Mouse (Mus musculus): Measurements from ENCODE around the gene Hfe2. TPM values are rescaled to one million over a fixed set of nuclear protein-coding genes. Genes with fewer than 3 reads are reported as not detected.

Gene Hfe2
- polyA plus RNA-seq, 2 experiments, result 3.8 to 4.3 TPM

GRCm38 (mm10) chr3:96568605-96569004 lies 43.6 kb downstream of the Hfe2 start:
- Histone ChIP-seq H3K9me3 (ENCODE audit: control insufficient read depth, low read length) (no peaks in the 10 kb centered on the region), H3K36me3 (replicated peaks; ENCODE audit: control insufficient read depth, insufficient read depth, low read depth) (no peaks in the 10 kb centered on the region), H3K4me2 (ENCODE audit: low read depth) (no peak overlapping the region), H3K4me1 (replicated peaks; ENCODE audit: control insufficient read depth in 2 of 2, insufficient read depth in 2 of 2, low read length in 1 of 2) (peaks cover 8 to 35% of the 10 kb centered on the region in 2 experiments; a peak in 3 of 4 replicates), H3K27me3 (ENCODE audit: control insufficient read depth, insufficient read depth, low read length) (no peaks in the 10 kb centered on the region), H3K27ac (no peak overlapping the region), H3K4me3 (ENCODE audit: insufficient read depth in 1 of 2, low read depth in 2 of 2, low read length in 2 of 2) (no peak overlapping the region), H3K9ac (replicated peaks) (no peak overlapping the region)
- DNase-seq (ENCODE audit: low read depth in 3 of 3, low spot score in 3 of 3) (no peak), ATAC-seq (ENCODE audit: insufficient read depth) (no peak)
- TF ChIP-seq EP300 (IDR thresholded peaks at IDR 0.05; ENCODE audit: low read depth) (no peak), CTCF (IDR thresholded peaks at IDR 0.05; ENCODE audit: low read depth) (no peak)
- 68% methylated on average over 8 of the region's 8 CpGs for WGBS (ENCODE audit: insufficient replicate concordance)

GRCm38 (mm10) chr3:96569506-96569905 lies 44.5 kb downstream of the Hfe2 start:
- H3K9ac ChIP-seq (replicated peaks), result no peak overlapping the region
- DNase-seq (ENCODE audit: low read depth in 3 of 3, low spot score in 3 of 3) (no peak), ATAC-seq (ENCODE audit: insufficient read depth) (no peak)
- no peaks in the 10 kb centered on the region for H3K27me3 ChIP-seq (ENCODE audit: control insufficient read depth, insufficient read depth, low read length)
- no peak overlapping the region for H3K4me2 ChIP-seq (ENCODE audit: low read depth)
- no peak overlapping the region for H3K4me3 ChIP-seq (ENCODE audit: insufficient read depth in 1 of 2, low read depth in 2 of 2, low read length in 2 of 2)
- TF ChIP-seq CTCF (IDR thresholded peaks at IDR 0.05; ENCODE audit: low read depth) (no peak), EP300 (IDR thresholded peaks at IDR 0.05; ENCODE audit: low read depth) (no peak)
- H3K4me1 ChIP-seq (replicated peaks; ENCODE audit: control insufficient read depth in 2 of 2, insufficient read depth in 2 of 2, low read length in 1 of 2), result peaks cover 2 to 27% of the 10 kb centered on the region in 2 experiments; a peak in 3 of 4 replicates
- 84% methylated on average over 13 of the region's 13 CpGs for WGBS (ENCODE audit: insufficient replicate concordance)
- H3K36me3 ChIP-seq (replicated peaks; ENCODE audit: control insufficient read depth, insufficient read depth, low read depth), result no peaks in the 10 kb centered on the region
- no peak overlapping the region for H3K27ac ChIP-seq
- no peaks in the 10 kb centered on the region for H3K9me3 ChIP-seq (ENCODE audit: control insufficient read depth, low read length)

GRCm38 (mm10) chr3:96569966-96570605 lies 45.1 kb downstream of the Hfe2 start:
- no peak overlapping the region for H3K9ac ChIP-seq (replicated peaks)
- no peaks in the 10 kb centered on the region for H3K9me3 ChIP-seq (ENCODE audit: control insufficient read depth, low read length)
- H3K4me1 ChIP-seq (replicated peaks; ENCODE audit: control insufficient read depth in 2 of 2, insufficient read depth in 2 of 2, low read length in 1 of 2), result peaks cover 0 to 24% of the 10 kb centered on the region in 2 experiments; a peak in 3 of 4 replicates
- H3K27ac ChIP-seq, result no peak overlapping the region
- DNase-seq (ENCODE audit: low read depth in 3 of 3, low spot score in 3 of 3) (no peak), ATAC-seq (ENCODE audit: insufficient read depth) (no peak)
- no peaks in the 10 kb centered on the region for H3K27me3 ChIP-seq (ENCODE audit: control insufficient read depth, insufficient read depth, low read length)
- H3K4me2 ChIP-seq (ENCODE audit: low read depth), result no peak overlapping the region
- no peaks in the 10 kb centered on the region for H3K36me3 ChIP-seq (replicated peaks; ENCODE audit: control insufficient read depth, insufficient read depth, low read depth)
- no peak overlapping the region for H3K4me3 ChIP-seq (ENCODE audit: insufficient read depth in 1 of 2, low read depth in 2 of 2, low read length in 2 of 2)
- TF ChIP-seq EP300 (IDR thresholded peaks at IDR 0.05; ENCODE audit: low read depth) (no peak), CTCF (IDR thresholded peaks at IDR 0.05; ENCODE audit: low read depth) (no peak)
- WGBS (ENCODE audit: insufficient replicate concordance), result 68% methylated on average over 11 of the region's 11 CpGs

GRCm38 (mm10) chr3:96570643-96571042 lies 45.7 kb downstream of the Hfe2 start:
- H3K27ac ChIP-seq, result no peak overlapping the region
- no peak overlapping the region for H3K4me3 ChIP-seq (ENCODE audit: insufficient read depth in 1 of 2, low read depth in 2 of 2, low read length in 2 of 2)
- WGBS (ENCODE audit: insufficient replicate concordance), result 38% methylated on average over 7 of the region's 7 CpGs
- H3K4me2 ChIP-seq (ENCODE audit: low read depth), result no peak overlapping the region
- H3K9me3 ChIP-seq (ENCODE audit: control insufficient read depth, low read length), result no peaks in the 10 kb centered on the region
- H3K27me3 ChIP-seq (ENCODE audit: control insufficient read depth, insufficient read depth, low read length), result no peaks in the 10 kb centered on the region
- H3K4me1 ChIP-seq (replicated peaks; ENCODE audit: control insufficient read depth in 2 of 2, insufficient read depth in 2 of 2, low read length in 1 of 2), result peaks cover 0 to 20% of the 10 kb centered on the region in 2 experiments; a peak in 3 of 4 replicates
- H3K36me3 ChIP-seq (replicated peaks; ENCODE audit: control insufficient read depth, insufficient read depth, low read depth), result no peaks in the 10 kb centered on the region
- no peak for DNase-seq (ENCODE audit: low read depth in 3 of 3, low spot score in 3 of 3)
- H3K9ac ChIP-seq (replicated peaks), result no peak overlapping the region
- no peak for ATAC-seq (ENCODE audit: insufficient read depth)
- TF ChIP-seq CTCF (IDR thresholded peaks at IDR 0.05; ENCODE audit: low read depth) (no peak), EP300 (IDR thresholded peaks at IDR 0.05; ENCODE audit: low read depth) (no peak)

GRCm38 (mm10) chr3:96571336-96571735 lies 46.4 kb downstream of the Hfe2 start:
- DNase-seq (ENCODE audit: low read depth in 3 of 3, low spot score in 3 of 3) (no peak), ATAC-seq (ENCODE audit: insufficient read depth) (no peak)
- Histone ChIP-seq H3K4me3 (ENCODE audit: insufficient read depth in 1 of 2, low read depth in 2 of 2, low read length in 2 of 2) (no peak overlapping the region), H3K36me3 (replicated peaks; ENCODE audit: control insufficient read depth, insufficient read depth, low read depth) (no peaks in the 10 kb centered on the region), H3K4me2 (ENCODE audit: low read depth) (no peak overlapping the region), H3K27me3 (ENCODE audit: control insufficient read depth, insufficient read depth, low read length) (no peaks in the 10 kb centered on the region), H3K9ac (replicated peaks) (no peak overlapping the region), H3K9me3 (ENCODE audit: control insufficient read depth, low read length) (no peaks in the 10 kb centered on the region), H3K27ac (no peak overlapping the region), H3K4me1 (replicated peaks; ENCODE audit: control insufficient read depth in 2 of 2, insufficient read depth in 2 of 2, low read length in 1 of 2) (peaks cover 1 to 24% of the 10 kb centered on the region in 2 experiments)
- 55% methylated on average over 2 of the region's 2 CpGs for WGBS (ENCODE audit: insufficient replicate concordance)
- no peak for TF ChIP-seq CTCF (IDR thresholded peaks at IDR 0.05; ENCODE audit: low read depth)

All from liver, embryonic 14.5 days (tissue).